Comparison of ENCODE assay signal across 23 mouse cellular contexts in the genomic region with DNA sequence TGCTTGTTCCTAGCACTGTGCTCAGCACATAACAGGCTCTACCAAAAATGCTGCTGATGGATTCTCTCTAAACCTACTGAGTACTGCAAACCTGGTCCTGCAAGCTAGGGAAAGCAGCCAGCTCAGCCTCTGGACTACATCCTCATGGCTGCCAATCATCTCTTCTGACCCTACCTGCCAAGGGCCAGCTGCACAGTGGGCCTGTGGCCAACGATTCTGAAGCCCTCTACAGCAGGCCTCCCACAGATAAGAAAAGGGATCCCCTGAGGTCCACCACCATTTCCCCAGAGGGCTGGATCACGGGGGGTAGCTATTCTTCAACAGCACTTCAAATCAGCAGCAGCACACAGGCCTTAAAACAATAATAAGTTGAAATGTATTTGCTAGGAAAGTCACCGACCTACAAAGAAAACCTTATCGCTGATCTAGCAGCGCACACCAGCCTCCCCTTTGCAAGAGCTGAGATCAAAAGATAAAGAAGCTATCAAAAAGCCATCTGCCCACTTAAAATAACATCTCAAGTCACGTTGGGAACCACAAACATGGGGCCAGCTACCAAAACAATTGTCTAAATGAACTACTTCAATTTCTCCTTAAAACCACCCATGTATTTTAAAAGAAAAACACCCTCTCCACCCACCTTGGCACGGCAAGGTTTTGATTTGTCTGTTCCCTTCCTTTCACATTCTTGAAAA. TPM values are rescaled to one million over a fixed set of nuclear protein-coding genes. Genes with fewer than 3 reads are reported as not detected.
DNase-seq lines count a peak whose midpoint lies in the region; ATAC-seq and TF ChIP-seq lines count a peak whose summit lies in the region.
"Had no signal": no experiment of that assay in that cellular context is flagged by ENCODE, and none has a peak within 500 bp of the region (broad histone marks: within the 10 kb centered on the region; RNA-seq: fewer than 3 reads in every experiment).

No protein-coding gene starts in this region.

- 58% methylated on average over 7 of the region's 7 CpGs for WGBS in spleen, adult 2 months
- WGBS in midbrain, embryonic 13.5 days: 71% methylated on average over 7 of the region's 7 CpGs

- H3K9ac ChIP-seq in midbrain, embryonic 13.5 days (replicated peaks): no peak overlapping the region
- H3K9ac ChIP-seq: forebrain, embryonic 13.5 days; hindbrain, embryonic 14.5 days; intestine, embryonic 15.5 days; liver, embryonic 13.5 days; lung, embryonic 14.5 days; neural tube, embryonic 12.5 days had no signal

- H3K4me2 ChIP-seq in midbrain, embryonic 13.5 days (replicated peaks): no peak overlapping the region
- H3K4me2 ChIP-seq: forebrain, embryonic 13.5 days; hindbrain, embryonic 14.5 days; intestine, embryonic 15.5 days; liver, embryonic 13.5 days; lung, embryonic 14.5 days; neural tube, embryonic 12.5 days had no signal

- no peaks in the 10 kb centered on the region for H3K36me3 ChIP-seq in spleen, adult 2 months (ENCODE audit: control insufficient read depth, insufficient read depth, low read length)
- no peaks in the 10 kb centered on the region for H3K36me3 ChIP-seq in midbrain, embryonic 13.5 days
- H3K36me3 ChIP-seq: intestine, embryonic 15.5 days; liver, embryonic 13.5 days; neural tube, embryonic 12.5 days had no signal

- TF ChIP-seq POLR2A in spleen, adult 2 months (IDR thresholded peaks at IDR 0.05; ENCODE audit: low read depth, low read length): no peak

- H3K4me3 ChIP-seq in spleen, adult 2 months (ENCODE audit: extremely low read depth, insufficient read depth, insufficient read length): no peak overlapping the region
- no peak overlapping the region for H3K4me3 ChIP-seq in midbrain, embryonic 13.5 days (replicated peaks)
- H3K4me3 ChIP-seq: forebrain, embryonic 13.5 days; gastrocnemius, adult 2 months; intestine, embryonic 15.5 days; liver, embryonic 13.5 days; neural tube, embryonic 12.5 days had no signal

- no peaks in the 10 kb centered on the region for H3K27me3 ChIP-seq in spleen, adult 2 months (ENCODE audit: control insufficient read depth, insufficient read depth, low read length)
- no peaks in the 10 kb centered on the region for H3K27me3 ChIP-seq in midbrain, embryonic 13.5 days
- H3K27me3 ChIP-seq: forebrain, embryonic 13.5 days; intestine, embryonic 15.5 days; liver, embryonic 13.5 days; neural tube, embryonic 12.5 days had no signal

- no peak for ATAC-seq in midbrain, embryonic 13.5 days
- ATAC-seq: forebrain, embryonic 13.5 days; intestine, embryonic 15.5 days; Patski had no signal

- peak overlapping the region; percentile 84 for H3K27ac ChIP-seq in spleen, adult 2 months (ENCODE audit: insufficient read depth, low read length)
- H3K27ac ChIP-seq in midbrain, embryonic 13.5 days: no peak overlapping the region
- H3K27ac ChIP-seq: forebrain, embryonic 13.5 days; gastrocnemius, adult 2 months; hindbrain, embryonic 14.5 days; intestine, embryonic 15.5 days; liver, embryonic 13.5 days; neural tube, embryonic 12.5 days had no signal

- TF ChIP-seq CTCF in spleen, adult 2 months (IDR thresholded peaks at IDR 0.05; ENCODE audit: extremely low read depth, insufficient read depth, insufficient read length, insufficient replicate concordance): no peak

- H3K9me3 ChIP-seq in midbrain, embryonic 13.5 days: no peaks in the 10 kb centered on the region
- H3K9me3 ChIP-seq: forebrain, embryonic 13.5 days; intestine, embryonic 15.5 days; liver, embryonic 13.5 days; neural tube, embryonic 12.5 days had no signal

- H3K4me1 ChIP-seq in spleen, adult 2 months (ENCODE audit: control insufficient read depth, insufficient read depth, insufficient read length): peaks cover 15% of the 10 kb centered on the region
- peaks cover 34% of the 10 kb centered on the region for H3K4me1 ChIP-seq in midbrain, embryonic 13.5 days (replicated peaks)

- DNase-seq in cerebellum, adult 9-11 months: peak; percentile 21
- no peak for DNase-seq in cerebellum, postnatal 36 days
- peak in 1 of 2 experiments; percentile 22 for DNase-seq in spleen, adult 2 months (ENCODE audit: low read depth in 1 of 2, low spot score in 2 of 2)
- no peak for DNase-seq in spleen, postnatal 36 days (ENCODE audit: low spot score in 2 of 2)
- peak; percentile 44 to 58 for DNase-seq in CD8-positive naive resting alpha-beta T cell, adult 2 months (ENCODE audit: low read depth in 2 of 2, low spot score in 2 of 2)
- peak; percentile 82 for DNase-seq in induced T-regulatory cell, adult 2 months (ENCODE audit: low read depth)
- no peak for DNase-seq in testis, postnatal 14 days (ENCODE audit: low spot score)
- DNase-seq: adrenal gland, postnatal 10 days; gastrocnemius, adult 2 months; kidney, adult 9 months; kidney, postnatal 14 days; liver, embryonic 13.5 days; lung, embryonic 14.5 days; midbrain, embryonic 14.5 days; right cerebral cortex, postnatal 14 days had no signal

RNA-seq across cellular contexts. Expression of gene Foxp3, which starts 2.8 kb away (rescaled TPM):
- 5.7 and 10.5 TPM in 2 replicates for polyA plus RNA-seq in spleen, adult 2 months (2012; rRNA removed)
- 0.11 and 0.30 TPM in 2 replicates for polyA plus RNA-seq in midbrain, embryonic 13.5 days (2015; fragmentation: Nextera tagmentation; extraction: Ambion mirVana)
- polyA plus RNA-seq: embryonic facial prominence, embryonic 14.5 days; forebrain, embryonic 13.5 days; heart, postnatal 0 days; intestine, embryonic 15.5 days; lung, embryonic 14.5 days had no signal

RNA-seq across cellular contexts. Expression of gene Ppp1r3f, which starts 3.5 kb away (rescaled TPM):
- 4.0 and 6.8 TPM in 2 replicates for polyA plus RNA-seq in spleen, adult 2 months (2012; rRNA removed)
- 4.3 and 5.1 TPM in 2 replicates for polyA plus RNA-seq in midbrain, embryonic 13.5 days (2015; fragmentation: Nextera tagmentation; extraction: Ambion mirVana)

RNA-seq across cellular contexts. Expression of gene Ccdc22, which starts 34.7 kb away (rescaled TPM):
- 15.1 and 19.9 TPM in 2 replicates for polyA plus RNA-seq in spleen, adult 2 months (2012; rRNA removed)
- polyA plus RNA-seq in midbrain, embryonic 13.5 days (2015; fragmentation: Nextera tagmentation; extraction: Ambion mirVana): 30.4 and 30.8 TPM in 2 replicates

RNA-seq across cellular contexts. Expression of gene Cacna1f, which starts 36.3 kb away (rescaled TPM):
- 0.07 and 0.09 TPM in 2 replicates for polyA plus RNA-seq in spleen, adult 2 months (2012; rRNA removed)
- polyA plus RNA-seq in midbrain, embryonic 13.5 days (2015; fragmentation: Nextera tagmentation; extraction: Ambion mirVana): 0.17 TPM in 1 of 2 replicates, not detected in the other
- polyA plus RNA-seq: heart, postnatal 0 days; hindbrain, embryonic 14.5 days; intestine, embryonic 15.5 days; liver, embryonic 13.5 days; neural tube, embryonic 12.5 days; Patski had no signal

Comparison
In these comparisons a context has a peak if more than half of its experiments do, and no peak if none do; other contexts are left out.
1. DNase-seq: peak in cerebellum, adult 9-11 months (single experiment), CD8-positive naive resting alpha-beta T cell, adult 2 months (2 of 2) and induced T-regulatory cell, adult 2 months (single experiment); none in cerebellum, postnatal 36 days (0 of 2), spleen, postnatal 36 days (0 of 2) and testis, postnatal 14 days (single experiment).